Mouse (Mus musculus): ENCODE measurements around the gene Mms19. TPM values are rescaled to one million over a fixed set of nuclear protein-coding genes. Genes with fewer than 3 reads are reported as not detected.
A peak's percentile ranks its signal among the peaks of the same experiment; 100 is the strongest.
"Not testable (repeated sequence)": the region's sequence is repeated elsewhere in the genome, so short reads cannot be mapped to it uniquely, and the experiment has no call there.

The Mms19 gene
- total RNA-seq, 2 experiments from 2014 or later, result 30.1 to 39.8 TPM

- intact Hi-C loops (cut with DNase I), result no loop called here
Observed at GRCm38 (mm10) chr19:41953574-41953973, 27.4 kb downstream of the Mms19 start.

GRCm38 (mm10) chr19:41952287-41952686, 28.7 kb downstream of the Mms19 start:
- no peak for DNase-seq (ENCODE audit: extremely low spot score in 1 of 2, low spot score in 2 of 2)

More at GRCm38 (mm10) chr19:41953574-41953973, 27.4 kb downstream of the Mms19 start:
- DNase-seq (ENCODE audit: extremely low spot score in 1 of 2, low spot score in 2 of 2), result no peak

GRCm38 (mm10) chr19:41943841-41944240, 37.1 kb downstream of the Mms19 start:
- DNase-seq (ENCODE audit: extremely low spot score in 1 of 2, low spot score in 2 of 2), result no peak
- intact Hi-C loops (cut with DNase I), result no loop called here

More at GRCm38 (mm10) chr19:41952287-41952686, 28.7 kb downstream of the Mms19 start:
- intact Hi-C loops (cut with DNase I), result no loop called here

- intact Hi-C loops (cut with DNase I), result no loop called here
Observed at GRCm38 (mm10) chr19:41938539-41938938, 42.4 kb downstream of the Mms19 start.

GRCm38 (mm10) chr19:41935921-41936320, 45.0 kb downstream of the Mms19 start:
- no peak for DNase-seq (ENCODE audit: extremely low spot score in 1 of 2, low spot score in 2 of 2)
- intact Hi-C loops (cut with DNase I), result no loop called here

More at GRCm38 (mm10) chr19:41938539-41938938, 42.4 kb downstream of the Mms19 start:
- no peak for DNase-seq (ENCODE audit: extremely low spot score in 1 of 2, low spot score in 2 of 2)

- DNase-seq (ENCODE audit: extremely low spot score in 1 of 2, low spot score in 2 of 2), result no peak
- intact Hi-C loops (cut with DNase I), result no loop called here
Observed at GRCm38 (mm10) chr19:41934124-41934523, 46.8 kb downstream of the Mms19 start.

GRCm38 (mm10) chr19:41933179-41934086, 47.5 kb downstream of the Mms19 start, which contains the start of the genes Exosc1 and Zdhhc16:
Gene Exosc1 (minus strand): TSS chr19:41933423.
Gene Zdhhc16 (plus strand): TSS chr19:41933480.
- peak; percentile 98 to 99 for DNase-seq (ENCODE audit: extremely low spot score in 1 of 2, low spot score in 2 of 2)
- intact Hi-C loops (cut with DNase I), result no loop called here

GRCm38 (mm10) chr19:41932686-41933085, 48.3 kb downstream of the Mms19 start:
- peak in 1 of 2 experiments; percentile 29 for DNase-seq (ENCODE audit: extremely low spot score in 1 of 2, low spot score in 2 of 2)
- intact Hi-C loops (cut with DNase I), result no loop called here

- no peak for DNase-seq (ENCODE audit: extremely low spot score in 1 of 2, low spot score in 2 of 2)
- intact Hi-C loops (cut with DNase I), result no loop called here
Observed at GRCm38 (mm10) chr19:41920412-41921067, 60.4 kb downstream of the Mms19 start.

GRCm38 (mm10) chr19:41919471-41919870, 61.5 kb downstream of the Mms19 start:
- no peak for DNase-seq (ENCODE audit: extremely low spot score in 1 of 2, low spot score in 2 of 2)
- intact Hi-C loops (cut with DNase I), result no loop called here

- no peak for DNase-seq (ENCODE audit: extremely low spot score in 1 of 2, low spot score in 2 of 2)
- intact Hi-C loops (cut with DNase I), result no loop called here
Observed at GRCm38 (mm10) chr19:41916853-41917252, 64.1 kb downstream of the Mms19 start.

GRCm38 (mm10) chr19:41915294-41915693, 65.7 kb downstream of the Mms19 start:
- intact Hi-C loops (cut with DNase I), result no loop called here
- DNase-seq (ENCODE audit: extremely low spot score in 1 of 2, low spot score in 2 of 2), result no peak

- intact Hi-C loops (cut with DNase I); DNase-seq (ENCODE audit: extremely low spot score in 1 of 2, low spot score in 2 of 2): not testable (repeated sequence)
Observed at GRCm38 (mm10) chr19:41914592-41914882, 66.4 kb downstream of the Mms19 start.

GRCm38 (mm10) chr19:41913774-41914591, 67.0 kb downstream of the Mms19 start:
- intact Hi-C loops (cut with DNase I), result no loop called here
- DNase-seq (ENCODE audit: extremely low spot score in 1 of 2, low spot score in 2 of 2), result no peak

GRCm38 (mm10) chr19:41912121-41913080, 68.6 kb downstream of the Mms19 start:
- intact Hi-C loops (cut with DNase I), result no loop called here
- peak; percentile 16 to 58 for DNase-seq (ENCODE audit: extremely low spot score in 1 of 2, low spot score in 2 of 2)

GRCm38 (mm10) chr19:41911178-41912073, 69.5 kb downstream of the Mms19 start, which contains the start of gene Pgam1:
Gene Pgam1 (plus strand): TSS chr19:41911923.
- intact Hi-C loops (cut with DNase I), result no loop called here
- DNase-seq (ENCODE audit: extremely low spot score in 1 of 2, low spot score in 2 of 2), result peak; percentile 95 to 98

GRCm38 (mm10) chr19:41910396-41910795, 70.6 kb downstream of the Mms19 start:
- DNase-seq (ENCODE audit: extremely low spot score in 1 of 2, low spot score in 2 of 2), result no peak
- intact Hi-C loops (cut with DNase I), result no loop called here
